Mouse (Mus musculus) ovary, postnatal 36 days (tissue): ENCODE measurements at regions not wholly inside any gene's neighbourhood (a gene's known extent, or its start where the extent isn't known, plus 50 kb on each side); places are given as distances from the start of the nearest gene placed in this dataset.
A peak's percentile ranks its signal among the peaks of the same experiment; 100 is the strongest.

Experiments used
- DNase-seq: peaks from one replicate; pipeline ENCODE4 v3.0.0; 2022; ENCODE audit warnings: low spot score, mixed read lengths

DNA sequence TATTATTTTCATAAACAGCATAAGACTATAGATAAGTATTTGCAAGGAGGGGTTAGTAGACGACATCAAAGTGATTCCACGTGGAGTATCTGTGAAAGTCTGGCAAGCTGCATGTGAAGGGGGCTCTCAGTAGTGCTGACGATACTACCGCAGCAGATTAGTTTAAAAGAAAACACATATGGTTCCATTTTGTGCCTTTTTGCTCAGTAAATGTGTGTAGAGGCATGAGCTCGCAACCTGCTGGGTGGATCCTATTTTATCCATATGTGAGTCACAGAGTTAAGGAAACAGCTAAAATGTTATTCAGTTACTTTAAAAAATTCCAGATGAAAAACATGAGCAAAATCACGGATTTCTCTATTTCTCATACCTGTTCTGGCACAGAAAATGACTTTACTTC, 325.4 kb downstream of the Tfec start:
- no peak for DNase-seq

GRCm38 (mm10) chr6:16551945-16552673, 346.1 kb downstream of the Tfec start:
- peak; percentile 36 for DNase-seq

GRCm38 (mm10) chr6:16551131-16551530, 347.1 kb downstream of the Tfec start:
- DNase-seq = no peak

DNA sequence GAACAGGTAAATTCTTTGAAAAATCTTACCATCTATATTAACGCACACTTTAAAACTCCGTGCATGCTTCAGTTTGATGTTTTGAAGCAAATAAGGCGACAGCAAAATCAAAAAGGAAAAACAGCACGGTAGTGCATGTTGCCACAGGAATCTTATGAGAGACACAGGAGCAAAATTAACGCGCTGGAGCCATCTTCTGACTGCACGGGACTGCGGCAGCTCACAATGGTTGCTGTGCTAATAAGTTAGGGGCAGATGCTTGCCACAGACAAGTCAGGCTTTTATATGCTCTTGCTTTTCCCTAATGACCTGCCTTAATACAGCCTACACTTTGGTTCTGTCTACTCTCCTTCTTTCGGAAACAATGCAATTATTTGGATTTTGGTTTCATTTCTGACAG, 347.8 kb downstream of the Tfec start:
- peak; percentile 29 for DNase-seq

DNA sequence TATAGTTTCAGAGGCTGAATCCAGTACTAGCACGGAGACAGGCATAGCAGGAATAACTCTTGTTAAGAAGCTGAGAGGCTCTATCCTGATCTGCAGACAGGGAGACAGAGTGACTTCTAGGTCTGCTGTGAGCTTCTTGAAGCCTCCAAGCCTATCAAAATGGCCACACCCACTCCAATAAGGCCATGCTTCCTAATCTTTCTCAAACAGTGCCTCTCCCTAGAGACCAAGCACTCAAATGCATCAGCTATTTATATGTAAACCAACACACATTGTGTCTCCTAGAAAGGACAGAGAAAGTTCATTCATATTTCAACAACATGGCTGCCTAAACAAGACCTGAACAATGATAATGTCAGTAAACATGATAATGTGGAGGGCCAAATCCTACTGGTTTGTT, 384.2 kb downstream of the Tfec start:
- no peak for DNase-seq

GRCm38 (mm10) chr6:16513541-16513940, 384.7 kb downstream of the Tfec start:
- DNase-seq = no peak

DNA sequence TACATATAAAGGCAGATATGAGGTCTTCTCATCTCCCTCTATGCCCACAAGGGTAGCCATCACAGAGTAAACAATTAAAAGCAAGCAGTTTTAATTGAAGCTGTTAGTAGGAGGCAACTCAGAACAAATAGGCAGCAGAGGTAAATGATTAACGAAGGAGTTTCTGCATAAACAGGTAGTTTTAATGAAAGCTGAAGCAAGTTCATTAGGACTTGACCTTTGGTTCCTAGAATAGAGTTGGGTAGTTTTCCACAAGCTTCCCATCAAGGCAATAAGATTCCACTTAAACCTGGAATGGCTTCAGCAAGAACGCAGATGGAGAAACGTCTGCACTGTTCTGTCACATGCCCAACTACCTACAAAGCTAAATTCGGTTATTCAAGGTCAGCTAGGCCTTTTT, 394.4 kb downstream of the Tfec start:
- DNase-seq = no peak

GRCm38 (mm10) chr6:16487015-16487630, 411.1 kb downstream of the Tfec start:
- DNase-seq = no peak

DNA sequence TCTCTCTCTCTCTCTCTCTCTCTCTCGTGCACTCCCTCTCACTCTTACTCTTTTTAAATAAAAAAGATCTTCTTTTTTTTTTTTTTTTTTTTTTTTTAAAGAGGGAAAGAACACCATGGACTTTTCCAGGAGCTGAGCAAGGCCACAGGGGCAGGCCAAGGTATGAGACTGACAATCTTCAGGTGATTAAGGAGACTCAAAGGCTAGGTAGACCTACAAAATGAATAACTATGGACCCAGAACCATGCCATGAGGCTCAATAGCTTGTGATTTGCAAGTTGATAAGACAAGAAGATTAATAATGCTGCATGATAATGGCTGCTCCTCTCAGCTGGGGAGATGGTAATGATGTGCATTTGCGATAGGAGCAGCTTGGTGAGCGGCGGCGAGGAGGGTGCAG, 414.9 kb downstream of the Tfec start:
- DNase-seq = no peak

DNA sequence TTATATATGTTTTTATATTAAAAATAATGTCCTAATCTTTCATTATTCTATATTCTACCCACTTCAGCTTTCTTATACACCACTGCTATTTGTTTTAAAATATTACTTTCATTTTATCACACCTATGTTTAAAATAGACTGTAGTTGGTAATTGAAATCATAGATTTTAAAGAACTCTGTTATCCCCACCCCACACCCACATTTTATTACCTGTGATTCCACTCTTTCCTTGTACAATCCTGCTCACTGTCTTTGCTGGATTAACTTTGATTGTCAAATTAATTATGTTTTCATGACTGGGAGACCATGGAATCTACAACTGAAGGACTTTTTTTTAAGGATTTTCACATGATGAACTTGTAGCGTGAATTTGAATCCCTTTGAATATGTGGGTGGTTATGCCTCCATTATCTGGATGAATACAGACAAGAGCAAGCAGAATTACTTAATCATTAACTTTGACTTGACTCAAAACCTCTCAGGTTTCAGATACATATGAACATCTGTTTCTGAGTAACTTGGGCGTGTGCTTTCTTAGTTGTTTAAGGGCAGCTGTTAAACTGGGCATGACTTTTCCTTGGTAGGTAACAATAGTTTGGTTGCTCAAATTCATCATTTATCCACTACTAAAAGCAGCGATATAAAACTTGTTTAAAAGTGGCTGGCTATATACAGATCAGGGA, 429.4 kb downstream of the Tfec start:
- DNase-seq = no peak

DNA sequence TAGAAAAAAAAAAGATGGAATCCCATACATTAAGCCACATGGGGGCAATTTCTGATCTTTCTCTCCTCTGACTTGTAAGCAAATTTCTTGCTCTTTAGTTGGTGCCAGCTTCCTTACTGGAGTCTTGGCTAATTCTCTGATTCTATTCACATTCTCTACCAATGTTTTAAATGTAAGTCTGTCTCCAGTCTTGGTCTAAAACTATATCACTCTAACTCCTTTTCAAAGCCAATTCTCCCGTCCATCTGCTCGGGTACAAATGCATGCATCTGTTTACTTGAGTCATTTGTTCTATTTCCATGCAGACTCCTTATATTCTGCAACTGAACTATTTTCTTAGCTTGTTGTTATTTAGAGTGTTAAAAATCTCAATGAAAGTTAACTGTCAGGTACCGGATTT, 440.0 kb downstream of the Tfec start:
- DNase-seq = no peak
